Mouse (Mus musculus): ENCODE data around the gene Zscan26. TPM values are rescaled to one million over a fixed set of nuclear protein-coding genes. Genes with fewer than 3 reads are reported as not detected.

Gene Zscan26
- polyA plus RNA-seq, 1 experiment from 2014 or later = 25.3 TPM

GRCm38 (mm10) chr13:21414231-21415212 lies 39.0 kb downstream of the Zscan26 start:
- ATAC-seq (ENCODE audit: low read depth) = no peak
- H3K4me3 ChIP-seq (ENCODE audit: low read depth, low read length) = no peak overlapping the region
- no peak overlapping the region for H3K9ac ChIP-seq (replicated peaks; ENCODE audit: low read depth, low read length)
- H3K36me3 ChIP-seq (ENCODE audit: control insufficient read depth, insufficient read depth, low read length) = no peaks in the 10 kb centered on the region
- H3K27ac ChIP-seq (ENCODE audit: low read depth, low read length) = no peak overlapping the region
- no peaks in the 10 kb centered on the region for H3K9me3 ChIP-seq (ENCODE audit: control insufficient read depth, low read length)
- no peaks in the 10 kb centered on the region for H3K27me3 ChIP-seq (ENCODE audit: control insufficient read depth, insufficient read depth, low read length)
- WGBS = 77% methylated on average over 15 of the region's 15 CpGs
- H3K4me1 ChIP-seq (ENCODE audit: control insufficient read depth, insufficient read depth, low read length) = no peaks in the 10 kb centered on the region
- no peak overlapping the region for H3K4me2 ChIP-seq (ENCODE audit: low read depth, low read length)

GRCm38 (mm10) chr13:21408805-21409459 lies 44.6 kb downstream of the Zscan26 start:
- WGBS = 54% methylated on average over 11 of the region's 11 CpGs
- Histone ChIP-seq H3K27ac (ENCODE audit: low read depth, low read length) (peak overlapping the region; percentile 81), H3K4me2 (ENCODE audit: low read depth, low read length) (peak overlapping the region; percentile 78), H3K9me3 (ENCODE audit: control insufficient read depth, low read length) (no peaks in the 10 kb centered on the region), H3K9ac (replicated peaks; ENCODE audit: low read depth, low read length) (peak overlapping the region; percentile 66; the same call in 1 of the 2 replicates), H3K36me3 (ENCODE audit: control insufficient read depth, insufficient read depth, low read length) (no peaks in the 10 kb centered on the region), H3K4me1 (ENCODE audit: control insufficient read depth, insufficient read depth, low read length) (no peaks in the 10 kb centered on the region), H3K4me3 (ENCODE audit: low read depth, low read length) (peak overlapping the region; percentile 53), H3K27me3 (ENCODE audit: control insufficient read depth, insufficient read depth, low read length) (no peaks in the 10 kb centered on the region)
- ATAC-seq (ENCODE audit: low read depth) = peak; percentile 54; the same call in 1 of the 2 replicates

- peak; percentile 97 for ATAC-seq (ENCODE audit: low read depth)
- Histone ChIP-seq H3K27me3 (ENCODE audit: control insufficient read depth, insufficient read depth, low read length) (no peaks in the 10 kb centered on the region), H3K36me3 (ENCODE audit: control insufficient read depth, insufficient read depth, low read length) (no peaks in the 10 kb centered on the region), H3K9me3 (ENCODE audit: control insufficient read depth, low read length) (no peaks in the 10 kb centered on the region), H3K9ac (replicated peaks; ENCODE audit: low read depth, low read length) (peak overlapping the region; percentile 66), H3K27ac (ENCODE audit: low read depth, low read length) (peak overlapping the region; percentile 81), H3K4me1 (ENCODE audit: control insufficient read depth, insufficient read depth, low read length) (no peaks in the 10 kb centered on the region), H3K4me3 (ENCODE audit: low read depth, low read length) (peak overlapping the region; percentile 53), H3K4me2 (ENCODE audit: low read depth, low read length) (peak overlapping the region; percentile 78)
- WGBS = 4% methylated on average over 27 of the region's 27 CpGs
These were observed 45.3 kb downstream of the Zscan26 start for GRCm38 (mm10) chr13:21407969-21408804.

GRCm38 (mm10) chr13:21407341-21407740 lies 46.2 kb downstream of the Zscan26 start:
- no peak overlapping the region for H3K4me2 ChIP-seq (ENCODE audit: low read depth, low read length)
- ATAC-seq (ENCODE audit: low read depth) = no peak
- no peaks in the 10 kb centered on the region for H3K9me3 ChIP-seq (ENCODE audit: control insufficient read depth, low read length)
- no peak overlapping the region for H3K4me3 ChIP-seq (ENCODE audit: low read depth, low read length)
- H3K27ac ChIP-seq (ENCODE audit: low read depth, low read length) = no peak overlapping the region
- H3K9ac ChIP-seq (replicated peaks; ENCODE audit: low read depth, low read length) = no peak overlapping the region
- no peaks in the 10 kb centered on the region for H3K4me1 ChIP-seq (ENCODE audit: control insufficient read depth, insufficient read depth, low read length)
- H3K36me3 ChIP-seq (ENCODE audit: control insufficient read depth, insufficient read depth, low read length) = no peaks in the 10 kb centered on the region
- 79% methylated on average over 11 of the region's 11 CpGs for WGBS
- H3K27me3 ChIP-seq (ENCODE audit: control insufficient read depth, insufficient read depth, low read length) = no peaks in the 10 kb centered on the region

- Histone ChIP-seq H3K27ac (ENCODE audit: low read depth, low read length) (no peak overlapping the region; the same call in 1 of the 2 replicates), H3K9me3 (ENCODE audit: control insufficient read depth, low read length) (no peaks in the 10 kb centered on the region), H3K36me3 (ENCODE audit: control insufficient read depth, insufficient read depth, low read length) (peaks cover 6% of the 10 kb centered on the region; the same call in 1 of the 2 replicates), H3K4me2 (ENCODE audit: low read depth, low read length) (peak overlapping the region; percentile 87), H3K4me3 (ENCODE audit: low read depth, low read length) (peak overlapping the region; percentile 93), H3K27me3 (ENCODE audit: control insufficient read depth, insufficient read depth, low read length) (no peaks in the 10 kb centered on the region), H3K9ac (replicated peaks; ENCODE audit: low read depth, low read length) (peak overlapping the region; percentile 80), H3K4me1 (ENCODE audit: control insufficient read depth, insufficient read depth, low read length) (peaks cover 11% of the 10 kb centered on the region)
- ATAC-seq (ENCODE audit: low read depth) = peak; percentile 29; the same call in 1 of the 2 replicates
- 2% methylated on average over 2 of the region's 2 CpGs for WGBS
These were observed 50.7 kb downstream of the Zscan26 start for GRCm38 (mm10) chr13:21402848-21403247.

GRCm38 (mm10) chr13:21402287-21402846 lies 51.2 kb downstream of the Zscan26 start, which contains the start of gene Zkscan3:
Gene Zkscan3 (minus strand): TSS chr13:21402755.
- peaks cover 11% of the 10 kb centered on the region for H3K4me1 ChIP-seq (ENCODE audit: control insufficient read depth, insufficient read depth, low read length)
- under 1% methylated on average over 35 of the region's 35 CpGs for WGBS
- H3K9ac ChIP-seq (replicated peaks; ENCODE audit: low read depth, low read length) = peak within 1 kb of the TSS; percentile 80
- H3K27me3 ChIP-seq (ENCODE audit: control insufficient read depth, insufficient read depth, low read length) = no peaks in the 10 kb centered on the region
- peak within 1 kb of the TSS; percentile 70; the same call in 1 of the 2 replicates for H3K27ac ChIP-seq (ENCODE audit: low read depth, low read length)
- H3K36me3 ChIP-seq (ENCODE audit: control insufficient read depth, insufficient read depth, low read length) = peaks cover 6% of the 10 kb centered on the region; the same call in 1 of the 2 replicates
- peak within 1 kb of the TSS; percentile 87 for H3K4me2 ChIP-seq (ENCODE audit: low read depth, low read length)
- H3K4me3 ChIP-seq (ENCODE audit: low read depth, low read length) = peak within 1 kb of the TSS; percentile 93
- ATAC-seq (ENCODE audit: low read depth) = peak; percentile 96
- no peaks in the 10 kb centered on the region for H3K9me3 ChIP-seq (ENCODE audit: control insufficient read depth, low read length)

- Histone ChIP-seq H3K4me1 (ENCODE audit: control insufficient read depth, insufficient read depth, low read length) (peaks cover 11% of the 10 kb centered on the region), H3K27ac (ENCODE audit: low read depth, low read length) (no peak overlapping the region), H3K27me3 (ENCODE audit: control insufficient read depth, insufficient read depth, low read length) (no peaks in the 10 kb centered on the region), H3K36me3 (ENCODE audit: control insufficient read depth, insufficient read depth, low read length) (peaks cover 6% of the 10 kb centered on the region; the same call in 1 of the 2 replicates), H3K9ac (replicated peaks; ENCODE audit: low read depth, low read length) (peak overlapping the region; percentile 80), H3K4me3 (ENCODE audit: low read depth, low read length) (peak overlapping the region; percentile 93), H3K4me2 (ENCODE audit: low read depth, low read length) (peak overlapping the region; percentile 87), H3K9me3 (ENCODE audit: control insufficient read depth, low read length) (no peaks in the 10 kb centered on the region)
- peak; percentile 19; the same call in 1 of the 2 replicates for ATAC-seq (ENCODE audit: low read depth)
- WGBS = 23% methylated on average over 12 of the region's 12 CpGs
These were observed 51.8 kb downstream of the Zscan26 start for GRCm38 (mm10) chr13:21401636-21402286.

GRCm38 (mm10) chr13:21401166-21401565 lies 52.4 kb downstream of the Zscan26 start:
- peak overlapping the region; percentile 93 for H3K4me3 ChIP-seq (ENCODE audit: low read depth, low read length)
- H3K36me3 ChIP-seq (ENCODE audit: control insufficient read depth, insufficient read depth, low read length) = peaks cover 6% of the 10 kb centered on the region; the same call in 1 of the 2 replicates
- peak overlapping the region; percentile 80; the same call in 1 of the 2 replicates for H3K9ac ChIP-seq (replicated peaks; ENCODE audit: low read depth, low read length)
- H3K27me3 ChIP-seq (ENCODE audit: control insufficient read depth, insufficient read depth, low read length) = no peaks in the 10 kb centered on the region
- H3K27ac ChIP-seq (ENCODE audit: low read depth, low read length) = no peak overlapping the region
- WGBS = 85% methylated on average over 3 of the region's 3 CpGs
- no peaks in the 10 kb centered on the region for H3K9me3 ChIP-seq (ENCODE audit: control insufficient read depth, low read length)
- H3K4me2 ChIP-seq (ENCODE audit: low read depth, low read length) = peak overlapping the region; percentile 87
- no peak for ATAC-seq (ENCODE audit: low read depth)
- H3K4me1 ChIP-seq (ENCODE audit: control insufficient read depth, insufficient read depth, low read length) = peaks cover 11% of the 10 kb centered on the region
